Mouse (Mus musculus) myocyte (in vitro differentiated cells): ENCODE measurements around the gene Socs7.

Experiments used
- E2F4 ChIP-seq: IDR thresholded peaks from one replicate; pipeline ENCODE4 v1.6.1; 2011; ENCODE audit warnings: mild to moderate bottlenecking, control low read depth, moderate library complexity; ENCODE audit not compliant: insufficient read depth
- MAX ChIP-seq: IDR thresholded peaks from one replicate; pipeline ENCODE4 v1.6.1; 2011; ENCODE audit warnings: low read depth, mild to moderate bottlenecking, control low read depth
- MYOD1 ChIP-seq, 3 experiments: IDR thresholded peaks; one replicate each; pipeline ENCODE4 v1.6.1; 2011; ENCODE audit warnings: control low read depth in 2 of 3, low read depth in 2 of 3, mild to moderate bottlenecking in 2 of 3, moderate library complexity in 1 of 3; ENCODE audit not compliant: insufficient read length in 2 of 3, control insufficient read depth in 1 of 3
- POLR2A ChIP-seq: IDR thresholded peaks from one replicate; pipeline ENCODE4 v1.6.1; 2011; ENCODE audit warnings: low read depth, mild to moderate bottlenecking, control low read depth, moderate library complexity; ENCODE audit not compliant: insufficient read length
- USF1 ChIP-seq: IDR thresholded peaks from one replicate; pipeline ENCODE4 v1.6.1; 2011; ENCODE audit warnings: low read depth, mild to moderate bottlenecking, control low read depth, moderate library complexity

DNA sequence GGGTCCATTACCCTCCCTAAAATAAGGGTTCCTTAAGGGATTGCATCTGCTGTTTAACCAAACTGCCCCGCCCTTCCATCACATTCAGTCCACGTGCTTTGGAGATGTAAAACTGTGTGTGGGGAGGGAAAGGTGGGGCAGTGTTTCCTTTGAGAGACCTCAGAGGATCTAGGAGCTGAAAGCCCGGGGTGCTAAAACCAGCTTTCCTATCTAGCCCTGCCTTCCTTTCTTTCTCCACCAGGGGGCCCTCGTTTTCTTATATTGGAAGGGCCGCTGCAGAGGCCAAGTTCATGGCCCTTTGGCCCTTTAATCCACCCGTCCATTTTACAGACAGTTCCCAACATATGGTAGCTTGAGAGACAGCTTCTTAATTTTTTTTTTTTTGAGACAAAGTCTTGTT, 45.8 kb downstream of the Socs7 start:
- TF ChIP-seq POLR2A (no peak), E2F4 (no peak), MAX (no peak), USF1 (no peak), MYOD1 (IDR thresholded peaks at IDR 0.05; ENCODE audit: control insufficient read depth in 1 of 3, insufficient read length in 2 of 3, low read depth in 2 of 3) (no peak)
